Mouse (Mus musculus): ENCODE results near the gene Exoc6b. TPM values are rescaled to one million over a fixed set of nuclear protein-coding genes. Genes with fewer than 3 reads are reported as not detected.

Gene Exoc6b
- polyA plus RNA-seq, 1 experiment, result 41.9 TPM

DNA sequence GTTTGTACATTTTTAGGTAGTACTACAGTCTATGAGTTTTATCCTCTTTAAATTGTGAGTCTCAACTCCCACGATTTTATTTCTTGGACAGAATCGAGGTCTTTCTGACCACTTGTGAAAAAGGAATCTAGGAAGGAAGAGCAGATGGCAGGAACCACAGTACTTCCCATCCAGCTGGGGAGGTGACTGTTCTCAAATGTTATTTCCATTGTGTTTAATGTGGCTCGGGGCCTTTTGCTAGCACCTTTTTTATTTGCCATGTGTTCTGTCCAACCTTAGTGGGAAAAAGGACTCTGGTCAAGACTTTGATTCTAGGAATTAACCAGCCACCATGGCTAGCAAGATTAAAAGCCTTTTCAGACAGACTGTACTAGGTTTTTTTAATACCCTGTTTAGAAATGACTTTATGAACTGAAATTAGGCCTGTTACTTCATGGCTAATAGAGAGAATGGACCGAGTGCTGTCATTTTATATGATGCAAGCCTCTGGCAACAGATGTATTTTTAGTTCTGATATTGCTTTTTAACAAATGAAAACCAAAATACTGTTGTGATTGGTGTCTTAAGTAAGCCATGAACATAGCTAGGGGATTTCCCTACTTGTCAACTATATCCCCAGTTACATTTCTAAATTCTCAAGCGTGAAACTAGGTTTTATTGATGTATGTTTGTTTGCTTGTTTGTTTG lies 104.4 kb downstream of the Exoc6b start:
- no peak overlapping the region for H3K27ac ChIP-seq (ENCODE audit: insufficient read depth, low read length)
- no peaks in the 10 kb centered on the region for H3K4me1 ChIP-seq (ENCODE audit: control insufficient read depth, insufficient read depth, low read length)
- no peak for TF ChIP-seq CTCF (IDR thresholded peaks at IDR 0.05; ENCODE audit: low read depth, low read length)
- TF ChIP-seq POLR2A (IDR thresholded peaks at IDR 0.05; ENCODE audit: insufficient read depth, low read length), result no peak
- no peak for TF ChIP-seq EP300 (IDR thresholded peaks at IDR 0.05; ENCODE audit: insufficient read depth, low read depth, low read length)
- H3K4me3 ChIP-seq (ENCODE audit: low read depth, low read length), result no peak overlapping the region
- no peaks in the 10 kb centered on the region for H3K36me3 ChIP-seq (ENCODE audit: control insufficient read depth, insufficient read depth, low read length, poor library complexity, severe bottlenecking)
- no peaks in the 10 kb centered on the region for H3K27me3 ChIP-seq (ENCODE audit: control insufficient read depth, insufficient read depth, low read length, poor library complexity, severe bottlenecking)
- H3K9ac ChIP-seq (ENCODE audit: low read depth, poor library complexity, severe bottlenecking), result no peak overlapping the region
- no peaks in the 10 kb centered on the region for H3K9me3 ChIP-seq (replicated peaks; ENCODE audit: control insufficient read depth, insufficient read depth, low read length, poor library complexity, severe bottlenecking)

DNA sequence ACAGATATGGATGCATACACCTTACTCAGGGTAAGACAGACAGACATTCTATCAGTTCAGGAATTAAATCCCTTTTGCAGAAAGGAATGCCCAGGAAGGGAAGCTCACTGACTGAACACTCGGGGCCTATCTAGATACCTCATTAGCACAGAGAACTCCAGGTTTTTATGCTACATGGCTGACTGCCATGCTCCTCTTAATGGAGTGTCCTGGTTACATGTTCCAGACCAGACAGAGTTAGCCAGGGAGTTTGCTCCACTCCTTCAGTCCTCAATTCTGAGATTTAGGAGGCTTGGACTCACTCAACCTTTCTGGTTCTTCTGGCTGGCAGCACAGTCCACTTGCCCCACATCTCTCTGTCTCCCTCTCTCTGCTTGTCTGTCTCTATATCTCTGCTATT lies 106.3 kb downstream of the Exoc6b start:
- Histone ChIP-seq H3K27ac (ENCODE audit: insufficient read depth, low read length) (no peak overlapping the region), H3K36me3 (ENCODE audit: control insufficient read depth, insufficient read depth, low read length, poor library complexity, severe bottlenecking) (no peaks in the 10 kb centered on the region), H3K4me1 (ENCODE audit: control insufficient read depth, insufficient read depth, low read length) (no peaks in the 10 kb centered on the region), H3K4me3 (ENCODE audit: low read depth, low read length) (no peak overlapping the region), H3K27me3 (ENCODE audit: control insufficient read depth, insufficient read depth, low read length, poor library complexity, severe bottlenecking) (no peaks in the 10 kb centered on the region), H3K9ac (ENCODE audit: low read depth, poor library complexity, severe bottlenecking) (no peak overlapping the region), H3K9me3 (replicated peaks; ENCODE audit: control insufficient read depth, insufficient read depth, low read length, poor library complexity, severe bottlenecking) (no peaks in the 10 kb centered on the region)
- TF ChIP-seq POLR2A (IDR thresholded peaks at IDR 0.05; ENCODE audit: insufficient read depth, low read length) (no peak), CTCF (IDR thresholded peaks at IDR 0.05; ENCODE audit: low read depth, low read length) (no peak), EP300 (IDR thresholded peaks at IDR 0.05; ENCODE audit: insufficient read depth, low read depth, low read length) (no peak)

DNA sequence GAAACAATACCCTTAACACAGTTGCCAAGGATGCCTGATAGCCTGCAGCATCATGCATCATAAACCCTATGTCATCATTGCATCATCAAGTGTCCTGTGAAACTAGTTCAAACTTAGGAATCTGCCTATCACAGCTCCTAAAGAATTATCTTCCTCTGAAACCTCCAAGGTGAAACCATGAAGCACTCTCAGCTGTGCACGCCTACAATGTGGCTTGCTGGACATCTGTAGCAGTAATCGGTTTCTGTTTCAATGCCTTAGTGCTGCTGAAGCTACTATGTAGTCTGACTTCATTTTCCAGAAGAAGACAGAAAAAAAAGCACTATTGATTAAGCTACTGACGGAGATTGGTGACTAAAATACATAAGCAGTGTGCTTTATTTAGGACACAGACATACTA lies 107.5 kb downstream of the Exoc6b start:
- H3K9me3 ChIP-seq (replicated peaks; ENCODE audit: control insufficient read depth, insufficient read depth, low read length, poor library complexity, severe bottlenecking), result no peaks in the 10 kb centered on the region

DNA sequence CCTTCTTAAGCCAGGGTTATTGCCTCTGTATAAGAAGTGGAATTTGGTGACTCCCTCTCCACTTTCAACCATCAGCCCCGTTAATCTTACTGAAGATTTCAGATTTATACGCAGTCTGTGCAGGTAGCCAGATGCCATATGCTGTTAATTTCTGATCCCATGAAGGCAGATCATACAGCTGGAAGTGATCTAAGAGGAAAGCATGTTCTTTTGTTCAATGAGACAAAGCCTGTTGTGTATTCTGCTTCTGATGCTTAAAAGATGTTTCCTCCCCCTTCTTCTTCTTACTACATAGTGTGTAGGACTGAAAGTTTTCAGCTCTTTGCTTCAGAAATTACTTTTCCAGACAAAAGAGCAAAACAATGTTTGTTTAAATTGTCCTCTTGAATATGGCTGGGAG lies 109.8 kb downstream of the Exoc6b start:
- H3K9me3 ChIP-seq (replicated peaks; ENCODE audit: control insufficient read depth, insufficient read depth, low read length, poor library complexity, severe bottlenecking), result no peaks in the 10 kb centered on the region
- TF ChIP-seq POLR2A (IDR thresholded peaks at IDR 0.05; ENCODE audit: insufficient read depth, low read length) (no peak), EP300 (IDR thresholded peaks at IDR 0.05; ENCODE audit: insufficient read depth, low read depth, low read length) (no peak), CTCF (IDR thresholded peaks at IDR 0.05; ENCODE audit: low read depth, low read length) (no peak)
- H3K27ac ChIP-seq (ENCODE audit: insufficient read depth, low read length), result no peak overlapping the region
- no peak overlapping the region for H3K4me3 ChIP-seq (ENCODE audit: low read depth, low read length)
- no peak overlapping the region for H3K9ac ChIP-seq (ENCODE audit: low read depth, poor library complexity, severe bottlenecking)
- H3K4me1 ChIP-seq (ENCODE audit: control insufficient read depth, insufficient read depth, low read length), result peaks cover 1% of the 10 kb centered on the region
- no peaks in the 10 kb centered on the region for H3K36me3 ChIP-seq (ENCODE audit: control insufficient read depth, insufficient read depth, low read length, poor library complexity, severe bottlenecking)
- no peaks in the 10 kb centered on the region for H3K27me3 ChIP-seq (ENCODE audit: control insufficient read depth, insufficient read depth, low read length, poor library complexity, severe bottlenecking)

More for the DNA sequence above, 107.5 kb downstream of the Exoc6b start:
- Histone ChIP-seq H3K9ac (ENCODE audit: low read depth, poor library complexity, severe bottlenecking) (no peak overlapping the region), H3K27ac (ENCODE audit: insufficient read depth, low read length) (no peak overlapping the region), H3K4me3 (ENCODE audit: low read depth, low read length) (no peak overlapping the region), H3K27me3 (ENCODE audit: control insufficient read depth, insufficient read depth, low read length, poor library complexity, severe bottlenecking) (no peaks in the 10 kb centered on the region), H3K4me1 (ENCODE audit: control insufficient read depth, insufficient read depth, low read length) (no peaks in the 10 kb centered on the region), H3K36me3 (ENCODE audit: control insufficient read depth, insufficient read depth, low read length, poor library complexity, severe bottlenecking) (no peaks in the 10 kb centered on the region)
- TF ChIP-seq CTCF (IDR thresholded peaks at IDR 0.05; ENCODE audit: low read depth, low read length) (no peak), EP300 (IDR thresholded peaks at IDR 0.05; ENCODE audit: insufficient read depth, low read depth, low read length) (no peak)

DNA sequence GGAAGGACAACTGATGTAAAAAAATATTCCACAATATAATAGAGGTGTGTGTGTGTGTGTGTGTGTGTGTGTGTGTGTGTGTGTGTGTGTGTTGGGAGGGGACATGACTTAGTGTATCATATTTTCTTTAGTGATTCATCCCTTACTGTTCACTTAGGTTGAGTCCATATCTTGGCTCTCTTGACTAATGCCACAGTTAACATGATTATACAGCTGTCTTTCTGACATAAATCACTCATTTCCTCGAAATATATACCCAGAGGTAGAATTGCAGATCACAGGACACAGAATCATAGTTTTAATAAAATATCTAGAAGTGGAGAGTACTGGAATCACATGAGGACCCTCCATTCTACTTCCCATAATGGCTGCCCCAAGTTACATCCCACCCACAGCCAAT lies 117.7 kb downstream of the Exoc6b start:
- no peak overlapping the region for H3K4me3 ChIP-seq (ENCODE audit: low read depth, low read length)
- H3K4me1 ChIP-seq (ENCODE audit: control insufficient read depth, insufficient read depth, low read length), result peaks cover 1% of the 10 kb centered on the region
- H3K9me3 ChIP-seq (replicated peaks; ENCODE audit: control insufficient read depth, insufficient read depth, low read length, poor library complexity, severe bottlenecking), result no peaks in the 10 kb centered on the region
- no peaks in the 10 kb centered on the region for H3K36me3 ChIP-seq (ENCODE audit: control insufficient read depth, insufficient read depth, low read length, poor library complexity, severe bottlenecking)
- H3K27ac ChIP-seq (ENCODE audit: insufficient read depth, low read length), result no peak overlapping the region
- no peak overlapping the region for H3K9ac ChIP-seq (ENCODE audit: low read depth, poor library complexity, severe bottlenecking)
- TF ChIP-seq EP300 (IDR thresholded peaks at IDR 0.05; ENCODE audit: insufficient read depth, low read depth, low read length), result no peak
- no peak for TF ChIP-seq POLR2A (IDR thresholded peaks at IDR 0.05; ENCODE audit: insufficient read depth, low read length)
- TF ChIP-seq CTCF (IDR thresholded peaks at IDR 0.05; ENCODE audit: low read depth, low read length), result no peak
- H3K27me3 ChIP-seq (ENCODE audit: control insufficient read depth, insufficient read depth, low read length, poor library complexity, severe bottlenecking), result no peaks in the 10 kb centered on the region

DNA sequence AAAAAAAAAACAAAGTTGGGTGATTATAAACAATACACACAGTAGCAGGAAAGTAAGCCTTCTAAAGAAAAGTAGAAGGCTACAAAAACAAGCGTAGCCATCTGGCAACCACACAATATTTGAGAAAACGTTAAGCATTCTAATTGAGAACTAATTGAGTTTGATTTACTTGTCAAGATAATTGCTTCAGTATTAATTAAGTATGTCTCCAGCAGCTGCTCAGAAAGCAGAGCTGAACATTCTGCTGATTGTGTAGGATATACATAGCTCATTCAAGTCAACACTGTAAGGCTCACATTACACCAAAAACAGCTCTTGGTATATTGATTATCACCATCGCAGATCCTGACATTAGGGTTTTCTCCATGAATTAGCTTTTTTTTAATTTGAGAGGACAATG lies 122.7 kb downstream of the Exoc6b start:
- Histone ChIP-seq H3K9ac (ENCODE audit: low read depth, poor library complexity, severe bottlenecking) (no peak overlapping the region), H3K36me3 (ENCODE audit: control insufficient read depth, insufficient read depth, low read length, poor library complexity, severe bottlenecking) (no peaks in the 10 kb centered on the region), H3K27me3 (ENCODE audit: control insufficient read depth, insufficient read depth, low read length, poor library complexity, severe bottlenecking) (no peaks in the 10 kb centered on the region), H3K27ac (ENCODE audit: insufficient read depth, low read length) (no peak overlapping the region), H3K4me3 (ENCODE audit: low read depth, low read length) (no peak overlapping the region), H3K9me3 (replicated peaks; ENCODE audit: control insufficient read depth, insufficient read depth, low read length, poor library complexity, severe bottlenecking) (no peaks in the 10 kb centered on the region), H3K4me1 (ENCODE audit: control insufficient read depth, insufficient read depth, low read length) (no peaks in the 10 kb centered on the region)
- no peak for TF ChIP-seq EP300 (IDR thresholded peaks at IDR 0.05; ENCODE audit: insufficient read depth, low read depth, low read length)
- TF ChIP-seq POLR2A (IDR thresholded peaks at IDR 0.05; ENCODE audit: insufficient read depth, low read length), result no peak
- TF ChIP-seq CTCF (IDR thresholded peaks at IDR 0.05; ENCODE audit: low read depth, low read length), result no peak
